Mouse (Mus musculus) CH12.LX (cell line): ENCODE data around the gene Zfp334.

Experiments
- CTCF ChIP-seq, 2 experiments: IDR thresholded peaks in 1 of 2; conservative IDR thresholded peaks in 1 of 2; 2 replicates each; pipeline ENCODE4 v1.5.1; 2011 to 2012; ENCODE audit warnings: low read depth in 2 of 2, low read length in 2 of 2, improper control_type of control experiment in 1 of 2, inconsistent platforms in 1 of 2, mild to moderate bottlenecking in 1 of 2, moderate library complexity in 1 of 2
- SMC3 ChIP-seq: IDR thresholded peaks from 2 replicates; pipeline ENCODE4 v1.6.1; 2011; ENCODE audit warnings: low read depth, low read length, improper control_type of control experiment
- ZC3H11A ChIP-seq: IDR thresholded peaks from 2 replicates; pipeline ENCODE4 v1.6.1; 2012; ENCODE audit warnings: low read depth, mild to moderate bottlenecking, inconsistent platforms, low read length, improper control_type of control experiment

DNA sequence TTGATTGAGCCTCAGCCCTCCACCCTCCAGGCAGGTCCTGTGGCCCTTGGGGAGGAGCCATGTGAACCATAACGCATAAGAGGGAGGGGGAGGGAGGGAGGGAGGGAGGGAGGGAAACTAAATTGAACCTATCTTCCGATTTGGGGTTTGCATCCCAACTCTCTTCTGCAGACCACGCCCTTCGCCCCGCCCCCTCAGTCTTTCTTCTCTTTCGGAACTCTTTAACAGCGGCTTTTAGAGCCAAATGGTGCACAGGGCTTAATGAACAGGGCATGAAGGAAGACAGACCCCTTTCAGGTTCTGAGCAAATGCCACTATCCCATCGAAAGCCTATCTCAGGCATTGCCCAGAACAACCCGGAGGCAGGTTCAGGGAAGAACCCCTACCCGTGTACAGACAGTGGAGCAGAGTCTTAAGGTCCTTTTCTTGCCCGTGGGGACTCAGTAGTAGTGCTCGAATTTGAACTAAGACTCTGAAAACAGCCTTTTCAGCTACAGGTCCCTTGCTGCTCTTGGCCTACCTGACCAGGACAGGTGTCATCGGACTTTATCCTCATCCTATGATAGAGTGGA is 20.1 kb downstream of the Zfp334 start:
- TF ChIP-seq CTCF (conservative IDR thresholded peaks at IDR 0.05 in 1 of 2, IDR thresholded peaks at IDR 0.05 in 1 of 2; ENCODE audit: low read depth in 2 of 2, low read length in 2 of 2) (no peak), ZC3H11A (no peak), SMC3 (no peak)
